Mouse (Mus musculus): ENCODE results near the gene Asna1.

DNA sequence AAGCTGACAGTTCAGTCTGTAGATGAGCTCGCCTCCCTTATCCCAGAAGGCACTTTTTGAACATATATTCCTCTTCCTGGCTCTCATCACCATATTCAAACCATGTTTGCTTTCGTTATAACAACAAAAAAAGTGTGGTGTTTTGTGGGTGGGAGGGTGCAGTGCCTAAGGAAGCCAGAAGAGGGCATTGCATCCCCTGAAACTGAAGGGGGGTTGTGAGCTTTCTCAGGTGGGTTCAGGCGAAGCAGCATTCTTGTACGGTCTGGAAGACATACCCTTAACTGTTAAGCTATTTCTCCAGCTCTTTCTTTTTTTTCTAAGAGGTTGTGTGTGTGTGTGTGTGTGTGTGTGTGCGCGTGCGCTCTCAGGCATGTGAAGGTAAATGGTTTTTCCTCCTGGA lies 49.6 kb downstream of the Asna1 start:
- TF ChIP-seq CTCF (IDR thresholded peaks at IDR 0.05; ENCODE audit: low read depth) (peak; percentile 96), EP300 (IDR thresholded peaks at IDR 0.05; ENCODE audit: low read depth) (0 out of 2 replicates have a peak, but pooled peaks have one; percentile 33)

All from liver, postnatal 0 days (tissue).